Mouse (Mus musculus): ENCODE measurements around the gene Ackr4.

GRCm38 (mm10) chr9:104079379-104079778, 47.4 kb downstream of the Ackr4 start:
- peak; percentile 74 for TF ChIP-seq CTCF (conservative IDR thresholded peaks at IDR 0.05; ENCODE audit: insufficient read depth, insufficient read length, low read depth, low read length)
- TF ChIP-seq POLR2A (IDR thresholded peaks at IDR 0.05; ENCODE audit: low read depth, low read length), result no peak
